Mouse (Mus musculus) kidney, adult 8-10 months (tissue): ENCODE measurements around the gene Ifit1.
"Not testable (repeated sequence)": the region's sequence is repeated elsewhere in the genome, so short reads cannot be mapped to it uniquely, and the experiment has no call there.

Experiments
- DNase-seq, 2 experiments: peaks; one replicate each; pipeline ENCODE4 v3.0.0; 2022

Ifit1 gene

DNA sequence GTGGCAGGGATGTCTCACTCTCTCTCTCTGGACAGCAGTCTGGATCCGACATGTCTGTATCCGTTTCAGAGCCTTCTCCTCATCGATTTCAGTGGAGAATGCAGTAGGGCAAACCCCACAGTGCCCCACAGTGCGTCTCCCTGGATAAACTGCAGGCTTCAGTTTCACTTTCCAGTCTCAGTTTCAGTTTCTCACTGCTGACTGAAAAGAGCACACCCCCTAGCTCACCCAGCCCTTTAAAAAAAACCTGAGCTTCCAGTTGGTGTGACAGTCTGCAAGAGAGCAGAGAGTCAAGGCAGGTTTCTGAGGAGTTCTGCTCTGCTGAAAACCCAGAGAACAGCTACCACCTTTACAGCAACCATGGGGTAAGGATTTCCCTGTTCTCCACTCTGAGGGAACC is at the start of gene Ifit1, which contains the start of gene Ifit1bl2:
Gene Ifit1, plus strand, starts transcription at position 249 of the 400 bp plus-strand sequence.
Gene Ifit1bl2, minus strand, starts transcription at position 121 of the 400 bp plus-strand sequence.
- DNase-seq = peak in 1 of 2 experiments; percentile 25

DNA sequence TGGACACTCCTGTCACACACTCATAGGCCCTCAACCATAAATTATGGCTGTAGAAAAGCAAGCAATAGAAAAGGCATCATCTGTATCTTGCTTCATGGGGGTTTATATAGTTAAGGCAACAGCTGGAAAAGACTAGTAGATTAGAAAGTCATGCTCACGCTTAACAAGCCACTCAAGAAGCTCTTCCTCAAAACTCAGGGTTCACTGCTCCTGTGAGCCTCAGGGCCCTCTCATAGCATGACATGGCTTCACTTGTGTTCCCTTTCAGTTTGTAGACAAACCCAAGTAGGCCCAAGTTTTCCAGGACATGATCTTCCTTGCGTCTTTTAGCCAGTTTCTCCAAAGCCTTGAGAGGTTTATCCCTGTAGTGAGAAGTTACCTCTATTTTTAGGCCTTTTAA is 47.2 kb upstream of the Ifit1 start:
- DNase-seq = no peak

DNA sequence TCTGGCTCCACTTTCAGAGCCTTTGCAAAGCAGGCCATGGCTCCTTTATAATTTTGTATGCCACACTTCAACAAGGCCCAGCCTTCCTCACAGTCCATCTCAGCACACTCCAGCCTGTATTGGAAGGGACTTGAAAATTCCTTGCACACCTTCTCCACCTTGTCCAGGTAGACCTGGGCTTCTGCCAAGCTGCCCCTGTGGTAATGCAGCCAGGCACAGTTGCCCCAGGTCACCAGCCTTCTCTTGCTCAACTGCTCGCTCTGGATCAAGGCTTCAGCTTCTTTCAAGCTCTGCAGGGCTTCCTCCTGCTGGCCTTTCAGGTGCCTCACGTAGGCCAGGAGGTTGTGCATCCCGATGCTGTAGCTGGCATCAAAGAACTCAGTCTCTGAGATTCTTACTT is 46.1 kb upstream of the Ifit1 start:
- not testable (repeated sequence) for DNase-seq

- DNase-seq = no peak
These were observed 43.9 kb upstream of the Ifit1 start for GRCm38 (mm10) chr19:34596811-34597210.

- peak; percentile 53 to 67 for DNase-seq
These were observed 42.3 kb upstream of the Ifit1 start for GRCm38 (mm10) chr19:34598341-34598740.

- not testable (repeated sequence) for DNase-seq
These were observed 41.4 kb upstream of the Ifit1 start for GRCm38 (mm10) chr19:34599250-34599649.

GRCm38 (mm10) chr19:34601888-34602287 is 38.8 kb upstream of the Ifit1 start, which contains the start of gene Ifit1bl1:
TSS of gene Ifit1bl1 (minus strand) at chr19:34601956.
- not testable (repeated sequence) for DNase-seq

GRCm38 (mm10) chr19:34605472-34605871 is 35.2 kb upstream of the Ifit1 start:
- DNase-seq = no peak

DNA sequence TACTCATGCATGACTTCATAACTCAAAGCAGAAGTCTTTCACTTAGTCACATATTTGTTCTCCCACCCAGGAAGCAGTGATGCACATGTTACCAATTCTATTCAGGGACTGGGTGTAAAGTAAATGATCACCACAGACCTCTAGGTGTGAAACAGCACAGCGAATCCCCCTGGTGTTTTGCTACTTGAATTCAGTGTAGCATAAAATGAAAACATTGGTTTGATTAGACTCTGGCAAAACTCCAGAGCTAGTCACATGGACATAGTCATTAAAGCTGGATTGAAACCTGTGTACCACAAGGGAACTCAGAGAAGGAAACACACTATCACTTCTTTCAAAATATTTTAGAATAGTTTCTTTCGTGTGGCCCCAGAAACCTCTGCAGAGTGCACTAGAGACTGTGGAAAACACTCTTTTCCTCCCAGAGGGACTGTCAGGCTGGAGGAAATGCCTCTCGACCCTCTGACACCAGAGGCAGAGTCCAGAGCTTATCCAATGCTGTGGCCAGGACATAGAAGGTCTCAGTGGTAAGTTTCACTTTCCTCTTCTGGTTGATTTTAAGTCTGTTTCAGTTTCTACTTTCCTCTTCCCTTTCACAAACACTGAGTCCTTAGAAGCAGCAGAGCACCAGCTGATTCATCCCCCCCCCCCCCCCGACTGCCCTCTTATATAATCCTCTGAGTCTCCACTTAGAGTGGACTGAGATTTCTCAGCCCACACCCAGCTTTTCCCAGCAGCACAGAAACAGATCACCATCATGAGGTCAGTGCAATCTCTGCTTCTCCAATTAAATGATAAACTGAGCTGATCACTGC is 33.2 kb upstream of the Ifit1 start, which contains the start of gene Ifit3b:
Gene Ifit3b, plus strand, starts transcription at position 734 of the 815 bp plus-strand sequence.
- DNase-seq = peak; percentile 60 to 74

DNA sequence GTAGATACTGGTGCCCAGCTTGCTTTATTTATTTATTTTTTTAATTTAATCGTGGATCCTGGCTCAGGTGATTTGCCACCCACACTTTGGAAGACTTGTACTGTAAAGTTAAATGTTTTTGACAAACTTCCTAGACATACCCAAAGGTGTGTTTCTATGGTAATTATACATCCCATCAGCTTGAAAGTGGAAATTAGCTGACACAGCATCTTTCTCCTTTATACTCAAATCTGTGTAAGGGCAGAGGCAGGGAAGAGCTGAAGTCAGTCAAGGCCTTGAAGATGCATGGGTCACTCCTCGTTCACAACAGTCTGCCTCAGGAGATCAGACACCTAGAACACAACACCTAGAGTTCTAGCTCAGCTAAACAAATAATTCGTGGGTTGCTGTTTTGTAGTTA is 30.6 kb upstream of the Ifit1 start:
- DNase-seq = not testable (repeated sequence)

DNA sequence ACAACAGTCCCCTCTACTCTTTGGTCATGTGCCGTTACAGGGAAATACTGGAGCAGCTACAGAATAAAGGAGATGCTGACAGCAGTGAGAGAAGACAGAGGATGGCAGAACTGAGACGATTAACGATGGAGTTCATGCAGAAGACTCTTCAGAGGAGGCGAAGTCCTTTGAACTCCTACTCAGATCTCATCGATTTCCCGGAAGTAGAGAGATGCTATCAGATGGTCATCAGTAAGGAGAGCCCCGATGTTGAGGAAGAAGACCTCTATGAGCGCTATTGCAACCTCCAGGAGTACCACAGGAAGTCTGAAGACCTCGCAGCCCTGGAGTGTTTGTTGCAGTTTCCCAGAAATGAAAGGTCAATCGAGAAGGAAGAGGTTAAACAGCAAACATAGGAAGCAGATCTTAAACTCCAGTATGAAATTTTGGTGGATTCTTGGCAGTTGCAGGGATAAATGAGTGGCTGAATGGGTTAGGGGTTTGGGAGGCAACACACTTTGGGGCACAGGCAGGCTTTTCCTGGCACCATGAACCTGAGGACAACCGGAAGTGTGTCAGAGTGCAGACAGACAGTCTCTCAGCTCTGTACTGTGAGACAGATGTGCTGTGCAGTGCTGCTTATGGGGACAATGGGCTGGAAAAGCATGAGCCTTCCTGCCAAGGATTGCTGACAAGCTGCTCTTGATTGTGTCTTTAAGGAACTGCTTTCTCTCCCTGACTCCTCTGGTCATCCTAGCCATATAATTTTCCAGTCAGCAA is 28.2 kb upstream of the Ifit1 start:
- DNase-seq = not testable (repeated sequence)

- DNase-seq = no peak
These were observed 19.8 kb upstream of the Ifit1 start for GRCm38 (mm10) chr19:34620871-34621270.

GRCm38 (mm10) chr19:34623781-34624180 is 16.9 kb upstream of the Ifit1 start:
- DNase-seq = no peak

- no peak for DNase-seq
These were observed 16.0 kb upstream of the Ifit1 start for GRCm38 (mm10) chr19:34624663-34625062.

GRCm38 (mm10) chr19:34627496-34627895 is 13.2 kb upstream of the Ifit1 start:
- DNase-seq = no peak

DNA sequence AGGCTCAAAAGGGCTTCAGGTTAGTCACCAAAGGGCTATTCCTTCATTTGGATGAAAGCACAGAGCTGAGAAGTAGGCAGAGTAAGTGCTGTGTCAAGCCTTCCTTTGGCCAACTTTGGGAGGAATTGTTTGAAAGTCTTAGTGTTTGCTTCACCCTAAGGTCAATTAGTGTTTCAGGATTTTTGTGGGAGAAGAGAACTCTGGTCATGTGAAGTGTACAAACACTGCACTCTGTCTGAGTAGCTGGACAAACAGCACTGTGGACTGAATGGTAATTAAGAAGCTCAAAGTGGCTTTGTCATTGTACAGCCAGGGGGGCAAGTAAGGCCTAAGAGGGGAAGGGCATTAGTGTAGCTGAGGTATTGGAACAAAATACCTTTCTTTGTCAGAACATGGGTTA is 9.2 kb upstream of the Ifit1 start:
- DNase-seq = no peak

GRCm38 (mm10) chr19:34633484-34633883 is 7.2 kb upstream of the Ifit1 start:
- DNase-seq = no peak

DNA sequence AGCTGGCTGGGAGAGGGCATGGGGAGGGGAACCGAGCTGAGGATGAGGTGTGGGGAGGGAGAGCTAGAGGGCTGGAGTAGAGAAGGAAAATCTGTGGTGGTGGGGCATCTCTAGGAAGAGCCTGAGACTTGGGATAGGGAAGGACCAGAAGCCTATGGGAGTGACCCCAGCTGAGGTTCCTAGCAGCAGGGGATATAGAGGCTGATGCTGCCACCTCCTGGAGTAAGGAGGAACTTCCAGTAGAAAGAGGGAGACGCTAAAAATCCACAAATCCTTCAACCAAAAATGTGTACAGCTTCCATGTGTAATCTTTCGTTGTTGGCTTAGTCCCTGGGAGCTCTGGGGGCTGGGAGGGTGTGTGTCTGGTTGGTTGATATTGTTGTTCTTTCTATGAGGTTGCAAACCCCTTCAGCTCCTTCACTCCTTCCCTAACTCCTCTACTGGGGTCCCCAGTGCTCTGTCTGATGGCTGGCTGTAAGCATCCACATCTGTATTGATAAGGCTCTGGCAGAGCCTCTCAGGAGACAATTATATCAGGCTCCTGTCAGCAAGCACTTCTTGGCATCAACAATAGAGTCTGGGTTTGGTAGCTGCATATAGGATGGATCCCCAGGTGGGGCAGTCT is 3.6 kb upstream of the Ifit1 start:
- peak; percentile 52 to 75 for DNase-seq

DNA sequence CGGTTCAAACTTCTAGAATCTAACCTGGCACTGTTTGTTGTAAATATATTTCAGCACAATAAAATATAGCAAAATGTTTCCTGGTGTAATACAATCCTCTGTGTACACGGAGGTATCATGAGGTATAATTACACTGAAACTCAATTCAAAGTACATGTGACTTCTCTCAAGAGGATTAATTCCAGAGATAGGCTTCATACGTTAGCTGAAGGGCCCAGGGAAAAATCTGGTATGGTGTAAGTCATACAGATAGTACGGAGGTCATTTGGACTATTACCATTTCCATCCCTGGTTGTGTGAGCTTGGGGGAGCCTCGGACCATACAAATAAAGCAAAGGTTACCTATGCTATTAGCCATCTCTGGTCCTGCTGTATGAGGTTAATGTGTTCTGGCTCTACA is 1.9 kb downstream of the Ifit1 start:
- no peak for DNase-seq

GRCm38 (mm10) chr19:34647630-34648029 is 7.0 kb downstream of the Ifit1 start:
- not testable (repeated sequence) for DNase-seq

GRCm38 (mm10) chr19:34650276-34650675 is 9.6 kb downstream of the Ifit1 start:
- no peak for DNase-seq

- DNase-seq = no peak
These were observed 10.3 kb downstream of the Ifit1 start for GRCm38 (mm10) chr19:34650997-34651396.

GRCm38 (mm10) chr19:34655227-34655805 is 14.6 kb downstream of the Ifit1 start:
- DNase-seq = no peak
